In the genomic region with DNA sequence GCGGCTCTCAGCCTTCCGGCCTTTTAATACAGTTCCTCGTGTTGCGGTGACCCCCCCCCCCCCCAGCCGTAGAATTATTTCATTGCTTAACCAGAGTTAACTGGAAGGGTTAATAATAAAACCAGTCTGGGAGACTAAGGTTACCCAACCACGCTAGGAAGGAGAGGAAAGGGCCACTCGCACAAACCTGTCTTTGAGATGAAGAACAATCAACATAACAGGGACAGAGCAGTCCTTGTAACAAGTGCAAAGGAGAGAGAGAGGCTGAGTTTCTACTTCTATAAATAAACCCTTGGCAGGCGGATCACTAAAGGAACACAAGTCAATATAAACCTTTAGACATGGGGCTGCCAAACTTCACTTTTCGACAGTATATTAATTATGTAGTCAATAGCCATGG, we compare ENCODE assay signal across 21 mouse cellular contexts. TPM values are rescaled to one million over a fixed set of nuclear protein-coding genes. Genes with fewer than 3 reads are reported as not detected.
DNase-seq lines count a peak whose midpoint lies in the region; ATAC-seq and TF ChIP-seq lines count a peak whose summit lies in the region.
"Had no signal": no experiment of that assay in that cellular context is flagged by ENCODE, and none has a peak within 500 bp of the region (broad histone marks: within the 10 kb centered on the region; RNA-seq: fewer than 3 reads in every experiment).

No protein-coding gene starts in this region.

- no peak for DNase-seq in heart, adult 2 months
- DNase-seq in heart, postnatal 14 days: no peak
- peak; percentile 57 to 71 for DNase-seq in kidney, adult 8-10 months
- peak; percentile 44 for DNase-seq in kidney, postnatal 14 days
- no peak for DNase-seq in retina, embryonic 14.5 days (ENCODE audit: low spot score)
- DNase-seq: adrenal gland, postnatal 10 days; cerebellum, adult 9-11 months; gastrocnemius, postnatal 25 days; liver, embryonic 13.5 days; midbrain, embryonic 14.5 days had no signal

- TF ChIP-seq EP300 in heart, adult 2 months (IDR thresholded peaks at IDR 0.05; ENCODE audit: insufficient read depth, low read depth, low read length): no peak

- H3K9ac ChIP-seq in heart, adult 2 months (ENCODE audit: low read depth, low read length): no peak overlapping the region; the same call in 1 of the 2 replicates
- no peak overlapping the region for H3K9ac ChIP-seq in kidney, embryonic 14.5 days (ENCODE audit: low read depth, low read length)
- H3K9ac ChIP-seq in heart, embryonic 13.5 days: no peak overlapping the region
- H3K9ac ChIP-seq: embryonic facial prominence, embryonic 12.5 days; hindbrain, embryonic 12.5 days; liver, embryonic 13.5 days; lung, embryonic 15.5 days; neural tube, embryonic 13.5 days had no signal

- H3K27ac ChIP-seq in heart, adult 2 months: peak overlapping the region; percentile 77
- H3K27ac ChIP-seq in kidney, embryonic 14.5 days (ENCODE audit: low read depth, low read length): no peak overlapping the region
- H3K27ac ChIP-seq in heart, embryonic 13.5 days (replicated peaks): peak overlapping the region; percentile 83
- H3K27ac ChIP-seq: embryonic facial prominence, embryonic 12.5 days; hindbrain, embryonic 12.5 days; liver, embryonic 13.5 days; lung, embryonic 15.5 days; neural tube, embryonic 13.5 days had no signal

- no peak for TF ChIP-seq POLR2A in heart, adult 2 months (IDR thresholded peaks at IDR 0.05; ENCODE audit: insufficient read depth, low read depth, low read length)

- H3K36me3 ChIP-seq in heart, adult 2 months (ENCODE audit: control insufficient read depth, insufficient read depth, low read length): no peaks in the 10 kb centered on the region; the same call in 1 of the 2 replicates
- H3K36me3 ChIP-seq in kidney, embryonic 14.5 days (ENCODE audit: control insufficient read depth, insufficient read depth, low read length): peaks cover 35% of the 10 kb centered on the region
- peaks cover 34% of the 10 kb centered on the region for H3K36me3 ChIP-seq in heart, embryonic 13.5 days

- H3K9me3 ChIP-seq in kidney, embryonic 14.5 days (ENCODE audit: control insufficient read depth, low read length): no peaks in the 10 kb centered on the region
- H3K9me3 ChIP-seq in heart, embryonic 13.5 days: no peaks in the 10 kb centered on the region
- H3K9me3 ChIP-seq: embryonic facial prominence, embryonic 12.5 days; G1E; hindbrain, embryonic 12.5 days; liver, embryonic 13.5 days; lung, embryonic 15.5 days; megakaryocyte, embryonic 14.5 days; neural tube, embryonic 13.5 days had no signal

- WGBS in heart, adult 2 months: 57% methylated on average over 9 of the region's 9 CpGs
- WGBS in kidney, embryonic 14.5 days: 60% methylated on average over 9 of the region's 9 CpGs
- WGBS in heart, embryonic 13.5 days: 51% methylated on average over 9 of the region's 9 CpGs

- ATAC-seq in kidney, embryonic 14.5 days (ENCODE audit: low FRiP score, low TSS enrichment): no peak
- no peak for ATAC-seq in heart, embryonic 13.5 days (ENCODE audit: extremely low read depth, insufficient number of reproducible peaks, low FRiP score, low TSS enrichment)
- ATAC-seq: activated CD4-positive, CD25-positive, alpha-beta regulatory T cell, adult 4 months; forebrain, embryonic 14.5 days had no signal

- H3K4me3 ChIP-seq in heart, adult 2 months: peak overlapping the region; percentile 17
- H3K4me3 ChIP-seq in kidney, embryonic 14.5 days (ENCODE audit: low read length): no peak overlapping the region
- H3K4me3 ChIP-seq in heart, embryonic 13.5 days: no peak overlapping the region
- H3K4me3 ChIP-seq: embryonic facial prominence, embryonic 12.5 days; erythroblast, embryonic 14.5 days; hindbrain, embryonic 12.5 days; liver, embryonic 13.5 days; lung, embryonic 15.5 days; megakaryocyte, embryonic 14.5 days; neural tube, embryonic 13.5 days had no signal

- no peak overlapping the region for H3K4me2 ChIP-seq in kidney, embryonic 14.5 days (replicated peaks; ENCODE audit: low read depth, low read length)
- peak overlapping the region; percentile 25; the same call in 1 of the 2 replicates for H3K4me2 ChIP-seq in heart, embryonic 13.5 days
- H3K4me2 ChIP-seq: embryonic facial prominence, embryonic 12.5 days; hindbrain, embryonic 12.5 days; liver, embryonic 13.5 days; lung, embryonic 15.5 days; neural tube, embryonic 13.5 days had no signal

- TF ChIP-seq CTCF in heart, adult 2 months (IDR thresholded peaks at IDR 0.05): no peak

- intact Hi-C loops in heart, adult 2 months (cut with DNase I): no loop called here
- intact Hi-C loops in heart, postnatal 14 days (cut with DNase I): no loop called here

- H3K27me3 ChIP-seq in heart, adult 2 months (ENCODE audit: control insufficient read depth, insufficient read depth, low read length): no peaks in the 10 kb centered on the region
- H3K27me3 ChIP-seq in kidney, embryonic 14.5 days (ENCODE audit: control insufficient read depth, insufficient read depth, low read length): no peaks in the 10 kb centered on the region
- peaks cover 14% of the 10 kb centered on the region for H3K27me3 ChIP-seq in heart, embryonic 13.5 days (replicated peaks)

- peaks cover 2% of the 10 kb centered on the region; the same call in 1 of the 2 replicates for H3K4me1 ChIP-seq in heart, adult 2 months (ENCODE audit: control insufficient read depth, insufficient read depth, low read length)
- peaks cover 8% of the 10 kb centered on the region; the same call in 1 of the 2 replicates for H3K4me1 ChIP-seq in kidney, embryonic 14.5 days (ENCODE audit: control insufficient read depth, insufficient read depth, low read length)
- peaks cover 64% of the 10 kb centered on the region for H3K4me1 ChIP-seq in heart, embryonic 13.5 days

- no peaks in the 10 kb centered on the region for H3K79me2 ChIP-seq in heart, adult 2 months (replicated peaks; ENCODE audit: control insufficient read depth, insufficient read depth, low read length)

RNA-seq across cellular contexts. Expression of a gene that starts 50.5 kb away (rescaled TPM):
- total RNA-seq in heart, adult 2 months (2021): 10 to 100 TPM; 54.8 to 60.7 TPM
- polyA plus RNA-seq in heart, adult 2 months (2012; rRNA removed): 16.8 and 24.8 TPM in 2 replicates
- total RNA-seq in heart, postnatal 14 days (2021): 10 to 100 TPM; 66.9 to 70.5 TPM
- 111 and 119 TPM in 2 replicates for polyA plus RNA-seq in kidney, embryonic 14.5 days (2014; fragmentation: Nextera tagmentation; extraction: Ambion mirVana)
- polyA plus RNA-seq in heart, embryonic 13.5 days (2015; fragmentation: Nextera tagmentation; extraction: Ambion mirVana): 85.8 and 88.4 TPM in 2 replicates

RNA-seq across cellular contexts. Expression of a gene that starts 50.6 kb away (rescaled TPM):
- total RNA-seq in heart, adult 2 months (2021): 1 to 10 TPM; 5.7 to 6.4 TPM
- 3.2 and 3.9 TPM in 2 replicates for polyA plus RNA-seq in heart, adult 2 months (2012; rRNA removed)
- total RNA-seq in heart, postnatal 14 days (2021): 1 to 10 TPM; 4.2 to 4.6 TPM
- 10.4 and 17.8 TPM in 2 replicates for polyA plus RNA-seq in kidney, embryonic 14.5 days (2014; fragmentation: Nextera tagmentation; extraction: Ambion mirVana)
- polyA plus RNA-seq in heart, embryonic 13.5 days (2015; fragmentation: Nextera tagmentation; extraction: Ambion mirVana): 12.9 and 13.1 TPM in 2 replicates

Comparison
In these comparisons a context has a peak if more than half of its experiments do, and no peak if none do; other contexts are left out.
1. DNase-seq: peak in kidney, adult 8-10 months (2 of 2) and kidney, postnatal 14 days (single experiment); none in heart, adult 2 months (0 of 2), heart, postnatal 14 days (0 of 2) and retina, embryonic 14.5 days (single experiment).